Mouse (Mus musculus): ENCODE measurements at regions not wholly inside any gene's neighbourhood (a gene's known extent, or its start where the extent isn't known, plus 50 kb on each side); places are given as distances from the start of the nearest gene placed in this dataset.

- Histone ChIP-seq H3K9me3 (ENCODE audit: control insufficient read depth, insufficient read depth, low read depth, low read length) (no peaks in the 10 kb centered on the region), H3K9ac (ENCODE audit: insufficient read depth, low read depth, low read length, poor library complexity, severe bottlenecking) (no peak overlapping the region), H3K4me1 (ENCODE audit: control insufficient read depth in 2 of 2, insufficient read depth in 2 of 2, low read length in 2 of 2, poor library complexity in 1 of 2) (no peaks in the 10 kb centered on the region), H3K36me3 (ENCODE audit: control insufficient read depth, insufficient read depth, low read length, poor library complexity, severe bottlenecking) (no peaks in the 10 kb centered on the region), H3K4me3 (ENCODE audit: insufficient read depth in 1 of 2, low read depth in 1 of 2, low read length in 2 of 2, poor library complexity in 1 of 2, severe bottlenecking in 1 of 2) (no peak overlapping the region), H3K27ac (ENCODE audit: insufficient read depth, low read depth, low read length, poor library complexity, severe bottlenecking) (no peak overlapping the region)
- in situ Hi-C loops (cut with MboI; ENCODE audit: low sequenced_read_pairs in 2 of 2, unreplicated experiment in 2 of 2) = loop anchor here (10.0 to 25.0 kb wide), 3 partner anchors 291 to 381 kb away; no protein-coding TSS in a partner anchor
- no peak for TF ChIP-seq HCFC1 (IDR thresholded peaks at IDR 0.05; ENCODE audit: borderline replicate concordance, insufficient read depth, low read length)
- no peak for TF ChIP-seq ZNF384 (IDR thresholded peaks at IDR 0.05; ENCODE audit: low read depth, low read length)
- TF ChIP-seq CHD2 (IDR thresholded peaks at IDR 0.05; ENCODE audit: low read depth, low read length) = no peak
- TF ChIP-seq MAFK (IDR thresholded peaks at IDR 0.05; ENCODE audit: insufficient read depth, low read depth, low read length) = no peak
- TF ChIP-seq ZC3H11A (IDR thresholded peaks at IDR 0.05; ENCODE audit: borderline replicate concordance, low read depth, low read length) = no peak
- DNase-seq (ENCODE audit: low read depth, low spot score) = peak; percentile 35
Measured at GRCm38 (mm10) chr16:66005954-66006580, 191.0 kb downstream of the Vgll3 start.

- peak; percentile 22 for DNase-seq (ENCODE audit: low read depth, low spot score)
- in situ Hi-C loops (cut with MboI; ENCODE audit: low sequenced_read_pairs in 2 of 2, unreplicated experiment in 2 of 2) = loop anchor here in 1 of 2 experiments (25.0 kb wide), 1 partner anchor 376 kb away; no protein-coding TSS in a partner anchor
- TF ChIP-seq MAFK (IDR thresholded peaks at IDR 0.05; ENCODE audit: insufficient read depth, low read depth, low read length) (no peak), ZNF384 (IDR thresholded peaks at IDR 0.05; ENCODE audit: low read depth, low read length) (no peak), ZC3H11A (IDR thresholded peaks at IDR 0.05; ENCODE audit: borderline replicate concordance, low read depth, low read length) (peak; percentile 76)
Measured at GRCm38 (mm10) chr16:66013608-66014007, 198.6 kb downstream of the Vgll3 start.

GRCm38 (mm10) chr16:66014861-66015602 is 200.0 kb downstream of the Vgll3 start:
- Histone ChIP-seq H3K36me3 (ENCODE audit: control insufficient read depth, insufficient read depth, low read length, poor library complexity, severe bottlenecking) (no peaks in the 10 kb centered on the region), H3K9ac (ENCODE audit: insufficient read depth, low read depth, low read length, poor library complexity, severe bottlenecking) (no peak overlapping the region), H3K27ac (ENCODE audit: insufficient read depth, low read depth, low read length, poor library complexity, severe bottlenecking) (no peak overlapping the region), H3K4me3 (ENCODE audit: insufficient read depth in 1 of 2, low read depth in 1 of 2, low read length in 2 of 2, poor library complexity in 1 of 2, severe bottlenecking in 1 of 2) (no peak overlapping the region), H3K9me3 (ENCODE audit: control insufficient read depth, insufficient read depth, low read depth, low read length) (no peaks in the 10 kb centered on the region), H3K4me1 (ENCODE audit: control insufficient read depth in 2 of 2, insufficient read depth in 2 of 2, low read length in 2 of 2, poor library complexity in 1 of 2) (no peaks in the 10 kb centered on the region)
- DNase-seq (ENCODE audit: low read depth, low spot score) = no peak
- TF ChIP-seq ZC3H11A (IDR thresholded peaks at IDR 0.05; ENCODE audit: borderline replicate concordance, low read depth, low read length) = no peak
- TF ChIP-seq ZNF384 (IDR thresholded peaks at IDR 0.05; ENCODE audit: low read depth, low read length) = no peak
- TF ChIP-seq MAFK (IDR thresholded peaks at IDR 0.05; ENCODE audit: insufficient read depth, low read depth, low read length) = no peak
- no peak for TF ChIP-seq CHD2 (IDR thresholded peaks at IDR 0.05; ENCODE audit: low read depth, low read length)
- TF ChIP-seq HCFC1 (IDR thresholded peaks at IDR 0.05; ENCODE audit: borderline replicate concordance, insufficient read depth, low read length) = no peak
- in situ Hi-C loops (cut with MboI; ENCODE audit: low sequenced_read_pairs in 2 of 2, unreplicated experiment in 2 of 2) = loop anchor here in 1 of 2 experiments (25.0 kb wide), 1 partner anchor 378 kb away; no protein-coding TSS in a partner anchor

More at GRCm38 (mm10) chr16:66013608-66014007, 198.6 kb downstream of the Vgll3 start:
- Histone ChIP-seq H3K9me3 (ENCODE audit: control insufficient read depth, insufficient read depth, low read depth, low read length) (no peaks in the 10 kb centered on the region), H3K27ac (ENCODE audit: insufficient read depth, low read depth, low read length, poor library complexity, severe bottlenecking) (no peak overlapping the region), H3K9ac (ENCODE audit: insufficient read depth, low read depth, low read length, poor library complexity, severe bottlenecking) (no peak overlapping the region), H3K4me3 (ENCODE audit: insufficient read depth in 1 of 2, low read depth in 1 of 2, low read length in 2 of 2, poor library complexity in 1 of 2, severe bottlenecking in 1 of 2) (no peak overlapping the region), H3K4me1 (ENCODE audit: control insufficient read depth in 2 of 2, insufficient read depth in 2 of 2, low read length in 2 of 2, poor library complexity in 1 of 2) (no peaks in the 10 kb centered on the region), H3K36me3 (ENCODE audit: control insufficient read depth, insufficient read depth, low read length, poor library complexity, severe bottlenecking) (no peaks in the 10 kb centered on the region)

- H3K4me1 ChIP-seq (ENCODE audit: control insufficient read depth in 2 of 2, insufficient read depth in 2 of 2, low read length in 2 of 2, poor library complexity in 1 of 2) = no peaks in the 10 kb centered on the region
- no peak overlapping the region for H3K9ac ChIP-seq (ENCODE audit: insufficient read depth, low read depth, low read length, poor library complexity, severe bottlenecking)
- H3K4me3 ChIP-seq (ENCODE audit: insufficient read depth in 1 of 2, low read depth in 1 of 2, low read length in 2 of 2, poor library complexity in 1 of 2, severe bottlenecking in 1 of 2) = no peak overlapping the region
- DNase-seq (ENCODE audit: low read depth, low spot score) = no peak
- no peaks in the 10 kb centered on the region for H3K36me3 ChIP-seq (ENCODE audit: control insufficient read depth, insufficient read depth, low read length, poor library complexity, severe bottlenecking)
- no peak overlapping the region for H3K27ac ChIP-seq (ENCODE audit: insufficient read depth, low read depth, low read length, poor library complexity, severe bottlenecking)
- in situ Hi-C loops (cut with MboI; ENCODE audit: low sequenced_read_pairs in 2 of 2, unreplicated experiment in 2 of 2) = loop anchor here in 1 of 2 experiments (25.0 kb wide), 1 partner anchor 380 kb away; no protein-coding TSS in a partner anchor
- H3K9me3 ChIP-seq (ENCODE audit: control insufficient read depth, insufficient read depth, low read depth, low read length) = no peaks in the 10 kb centered on the region
- TF ChIP-seq CHD2 (IDR thresholded peaks at IDR 0.05; ENCODE audit: low read depth, low read length) = no peak
- TF ChIP-seq HCFC1 (IDR thresholded peaks at IDR 0.05; ENCODE audit: borderline replicate concordance, insufficient read depth, low read length) = no peak
- no peak for TF ChIP-seq MAFK (IDR thresholded peaks at IDR 0.05; ENCODE audit: insufficient read depth, low read depth, low read length)
- TF ChIP-seq ZC3H11A (IDR thresholded peaks at IDR 0.05; ENCODE audit: borderline replicate concordance, low read depth, low read length) = no peak
- TF ChIP-seq ZNF384 (IDR thresholded peaks at IDR 0.05; ENCODE audit: low read depth, low read length) = no peak
Measured at GRCm38 (mm10) chr16:66017040-66017439, 202.0 kb downstream of the Vgll3 start.
